Mouse (Mus musculus) liver, embryonic 14.5 days (tissue): ENCODE measurements around the gene Krt79. TPM values are rescaled to one million over a fixed set of nuclear protein-coding genes. Genes with fewer than 3 reads are reported as not detected.

Experiments
- ATAC-seq: fragments of 200-750 bp; cut with Nextera tagmentation; 2 replicates; pipeline ENCODE4 v1.8.0; 2017; ENCODE audit warnings: moderate number of reproducible peaks, mild to moderate bottlenecking, moderate library complexity; ENCODE audit not compliant: insufficient read depth
- DNase-seq, 3 experiments: peaks; one replicate each; pipeline ENCODE4 v3.0.0-alpha.2; 2012 to 2013; ENCODE audit warnings: low read depth in 3 of 3, low spot score in 3 of 3
- H3K27ac ChIP-seq: fragments of 300-500 bp; sonication (generic); 2 replicates; pipeline ENCODE4 v1.5.1; 2014; ENCODE audit warnings: moderate library complexity, mild to moderate bottlenecking, control low read depth, inconsistent platforms
- H3K27me3 ChIP-seq: fragments of 300-500 bp; sonication (generic); 2 replicates; pipeline ENCODE4 v1.6.1; 2014; ENCODE audit warnings: mild to moderate bottlenecking, low read length, moderate library complexity; ENCODE audit not compliant: control insufficient read depth, insufficient read depth
- H3K36me3 ChIP-seq: fragments of 300-500 bp; sonication (generic); replicated peaks from 2 replicates; pipeline ENCODE4 v1.6.1; 2014; ENCODE audit warnings: low read depth; ENCODE audit not compliant: control insufficient read depth, insufficient read depth
- H3K4me1 ChIP-seq, 2 experiments: fragments of 200-500 bp in 1 of 2; fragments of 300-500 bp in 1 of 2; sonication (generic) in 1 of 2; replicated peaks; 2 replicates each; pipeline ENCODE4 v1.6.1; 2012 to 2014; ENCODE audit warnings: antibody characterized with exemption in 1 of 2, inconsistent platforms in 1 of 2, low read length in 1 of 2; ENCODE audit not compliant: control insufficient read depth in 2 of 2, insufficient read depth in 2 of 2
- H3K4me2 ChIP-seq: fragments of 300-500 bp; sonication (generic); 2 replicates; pipeline ENCODE4 v1.6.1; 2014; ENCODE audit warnings: low read depth, mild to moderate bottlenecking, control low read depth, moderate library complexity
- H3K4me3 ChIP-seq, 2 experiments: fragments of 200-500 bp in 1 of 2; fragments of 300-500 bp in 1 of 2; sonication (generic) in 1 of 2; 2 replicates each; pipeline ENCODE4 v1.5.1; 2012 to 2014; ENCODE audit warnings: low read depth in 2 of 2, low read length in 2 of 2, mild to moderate bottlenecking in 2 of 2, control low read depth in 1 of 2, inconsistent platforms in 1 of 2, moderate library complexity in 1 of 2; ENCODE audit not compliant: insufficient read depth in 1 of 2
- H3K9ac ChIP-seq: fragments of 300-500 bp; sonication (generic); replicated peaks from 2 replicates; pipeline ENCODE4 v1.6.1; 2014; ENCODE audit warnings: mild to moderate bottlenecking, control low read depth, moderate library complexity
- H3K9me3 ChIP-seq: fragments of 300-500 bp; sonication (generic); 2 replicates; pipeline ENCODE4 v1.6.1; 2016; ENCODE audit warnings: low read length, mixed read lengths; ENCODE audit not compliant: control insufficient read depth
- CTCF ChIP-seq: IDR thresholded peaks from 2 replicates; pipeline ENCODE4 v1.5.1; 2016; ENCODE audit warnings: antibody characterized with exemption, low read depth, control low read depth
- EP300 ChIP-seq: IDR thresholded peaks from 2 replicates; pipeline ENCODE4 v1.6.1; 2016; ENCODE audit warnings: antibody characterized with exemption, low read depth
- WGBS: fragments of 180-500 bp; shearing (Covaris S2); extraction: QIAGEN DNeasy Blood & Tissue Kit; methylation state at CpG from one replicate; pipeline ENCODE4 v1.1.7; 2014; ENCODE audit not compliant: insufficient replicate concordance; 5-methylcytosine and 5-hydroxymethylcytosine counted together
- microRNA-seq: library from miRNA; unstranded; fragments of <30 nt; microRNA quantifications from one replicate; pipeline ENCODE4, GENCODE M21; 2016
- polyA plus RNA-seq, 2 experiments: library from polyadenylated mRNA; depleted of rRNA in 1 of 2; stranded (reverse) in 1 of 2; unstranded in 1 of 2; fragments of >200 nt; fragmentation: Nextera tagmentation in 1 of 2; extraction: Ambion mirVana in 1 of 2; gene quantifications; 2 replicates each; pipeline versions ENCODE4 v1.2.1 to v1.2.3; 2012 to 2014

Gene Krt79
- polyA plus RNA-seq, 2 experiments, result not detected

DNA sequence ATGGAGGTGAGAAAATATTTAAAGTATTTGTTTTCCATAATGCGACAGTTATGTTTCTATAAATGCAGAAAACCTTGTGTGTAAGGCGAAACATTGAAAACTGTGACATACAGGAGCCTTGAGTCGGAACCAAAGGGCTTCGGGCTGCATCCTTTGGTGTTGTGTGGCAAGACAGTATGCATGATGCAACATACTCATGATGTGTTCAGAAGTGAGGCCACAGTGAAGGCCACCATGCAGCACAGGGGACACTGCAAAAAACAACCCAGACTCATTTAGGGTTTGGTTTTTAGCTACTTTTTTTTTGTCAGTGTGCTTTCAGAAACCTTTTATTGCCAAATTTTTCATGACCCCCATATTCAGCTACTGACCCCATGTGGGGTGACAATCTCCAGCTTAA is 44.9 kb downstream of the Krt79 start:
- H3K9ac ChIP-seq, result no peak overlapping the region
- no peak overlapping the region for H3K4me2 ChIP-seq
- H3K36me3 ChIP-seq, result no peaks in the 10 kb centered on the region
- ATAC-seq (no peak), DNase-seq (no peak)
- no peaks in the 10 kb centered on the region for H3K27me3 ChIP-seq
- 64% methylated on average over 4 of the region's 4 CpGs for WGBS
- TF ChIP-seq CTCF (no peak), EP300 (no peak)
- no peaks in the 10 kb centered on the region for H3K9me3 ChIP-seq
- H3K27ac ChIP-seq, result no peak overlapping the region
- H3K4me1 ChIP-seq, result no peaks in the 10 kb centered on the region
- H3K4me3 ChIP-seq, result no peak overlapping the region

DNA sequence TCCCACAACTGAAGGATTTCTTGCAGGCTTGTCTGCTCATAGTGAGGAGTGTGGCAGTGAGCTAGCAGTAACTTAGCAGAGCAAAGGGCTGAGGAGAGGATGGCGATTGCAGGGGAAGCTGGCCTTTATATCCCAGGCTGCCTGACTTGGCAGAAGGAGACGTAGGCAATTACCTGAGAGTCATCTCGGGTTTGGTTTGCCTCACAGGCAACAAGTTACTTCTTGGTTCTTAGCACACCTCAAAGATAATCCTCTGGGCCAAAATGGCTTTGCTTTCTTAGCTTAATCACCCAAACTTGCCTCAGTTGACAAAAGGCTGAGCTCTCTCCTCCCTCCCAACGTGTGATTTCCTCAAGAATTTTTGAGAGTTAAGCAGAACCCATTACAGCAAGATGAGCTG is 47.3 kb downstream of the Krt79 start, which contains the start of gene Krt76:
Krt76 (minus strand) TSS at position 101 of the 400 bp plus-strand sequence.
- Histone ChIP-seq H3K4me3 (no peak within 1 kb of the TSS), H3K4me1 (no peaks in the 10 kb centered on the region), H3K9ac (no peak within 1 kb of the TSS), H3K36me3 (no peaks in the 10 kb centered on the region), H3K9me3 (no peaks in the 10 kb centered on the region), H3K27ac (no peak within 1 kb of the TSS), H3K4me2 (no peak within 1 kb of the TSS), H3K27me3 (no peaks in the 10 kb centered on the region)
- TF ChIP-seq CTCF, result no peak
- TF ChIP-seq EP300, result no peak
- no peak for ATAC-seq
- DNase-seq, result no peak
- WGBS, result 39% methylated on average over 4 of the region's 4 CpGs

DNA sequence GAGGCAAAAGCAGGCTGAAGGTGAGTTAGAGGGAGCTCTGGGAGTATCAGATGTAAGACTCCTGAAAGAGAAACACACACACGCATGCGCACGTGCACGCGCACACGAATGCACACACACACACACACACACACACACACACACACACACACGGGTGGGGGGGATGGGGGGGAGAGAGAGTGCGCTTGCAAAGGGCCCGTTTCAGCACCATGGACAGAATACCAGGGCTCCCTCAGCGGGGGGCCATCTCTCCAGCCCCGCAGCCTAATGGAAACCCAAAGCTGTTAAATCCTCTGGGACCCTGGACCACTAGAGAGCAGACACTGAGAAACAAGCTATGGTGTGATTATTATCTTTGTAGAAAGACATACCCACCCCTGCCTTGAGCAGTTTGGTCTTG is 60.3 kb downstream of the Krt79 start:
- DNase-seq, result no peak
- TF ChIP-seq EP300, result no peak
- TF ChIP-seq CTCF, result no peak

More for the DNA sequence above, 60.3 kb downstream of the Krt79 start:
- no peak overlapping the region for H3K27ac ChIP-seq
- H3K4me3 ChIP-seq, result no peak overlapping the region
- no peak overlapping the region for H3K4me2 ChIP-seq
- H3K9me3 ChIP-seq, result no peaks in the 10 kb centered on the region
- no peaks in the 10 kb centered on the region for H3K27me3 ChIP-seq
- H3K36me3 ChIP-seq, result no peaks in the 10 kb centered on the region
- 29% methylated on average over 10 of the region's 11 CpGs for WGBS
- no peak overlapping the region for H3K9ac ChIP-seq
- no peak for ATAC-seq
- H3K4me1 ChIP-seq, result no peaks in the 10 kb centered on the region

Small RNA genes lying within 50 kb of the gene (microRNA-seq; reads per million reads assigned to microRNA genes)
- not detected for gene Gm44356

Other genes starting within 250 kb of the Krt79 start
- 0.01 TPM in 1 of 2 replicates, not detected in the other for gene Krt6a, start 246.0 kb downstream of the Krt79 start, polyA plus RNA-seq (2012; rRNA removed)
- gene Krt6a, start 246.0 kb downstream of the Krt79 start, polyA plus RNA-seq (2014; fragmentation: Nextera tagmentation; extraction: Ambion mirVana), result not detected in 2 replicates
- 0.36 and 0.45 TPM in 2 replicates for gene Krt5, start 227.4 kb downstream of the Krt79 start, polyA plus RNA-seq (2012; rRNA removed)
- not detected in 2 replicates for gene Krt5, start 227.4 kb downstream of the Krt79 start, polyA plus RNA-seq (2014; fragmentation: Nextera tagmentation; extraction: Ambion mirVana)
- not detected in 2 replicates for gene Krt71, start 197.2 kb downstream of the Krt79 start, polyA plus RNA-seq (2012; rRNA removed)
- not detected in 2 replicates for gene Krt71, start 197.2 kb downstream of the Krt79 start, polyA plus RNA-seq (2014; fragmentation: Nextera tagmentation; extraction: Ambion mirVana)
- gene Krt72, start 153.9 kb downstream of the Krt79 start, polyA plus RNA-seq (2012; rRNA removed), result not detected in 2 replicates
- gene Krt72, start 153.9 kb downstream of the Krt79 start, polyA plus RNA-seq (2014; fragmentation: Nextera tagmentation; extraction: Ambion mirVana), result not detected in 2 replicates
- gene Krt73, start 138.0 kb downstream of the Krt79 start, polyA plus RNA-seq (2012; rRNA removed), result not detected in 2 replicates
- not detected in 2 replicates for gene Krt73, start 138.0 kb downstream of the Krt79 start, polyA plus RNA-seq (2014; fragmentation: Nextera tagmentation; extraction: Ambion mirVana)
- gene Krt2, start 122.2 kb downstream of the Krt79 start, polyA plus RNA-seq (2012; rRNA removed), result not detected in 2 replicates
- not detected in 2 replicates for gene Krt2, start 122.2 kb downstream of the Krt79 start, polyA plus RNA-seq (2014; fragmentation: Nextera tagmentation; extraction: Ambion mirVana)
- gene Krt1, start 89.5 kb downstream of the Krt79 start, polyA plus RNA-seq (2012; rRNA removed), result 0.02 and 0.04 TPM in 2 replicates
- gene Krt1, start 89.5 kb downstream of the Krt79 start, polyA plus RNA-seq (2014; fragmentation: Nextera tagmentation; extraction: Ambion mirVana), result not detected in 2 replicates
- gene Krt77, start 70.6 kb downstream of the Krt79 start, polyA plus RNA-seq (2012; rRNA removed), result 0.01 TPM in 2 replicates
- not detected in 2 replicates for gene Krt77, start 70.6 kb downstream of the Krt79 start, polyA plus RNA-seq (2014; fragmentation: Nextera tagmentation; extraction: Ambion mirVana)
- not detected in 2 replicates for gene Krt76, start 47.4 kb downstream of the Krt79 start, polyA plus RNA-seq (2012; rRNA removed)
- not detected in 2 replicates for gene Krt76, start 47.4 kb downstream of the Krt79 start, polyA plus RNA-seq (2014; fragmentation: Nextera tagmentation; extraction: Ambion mirVana)
- 0.06 and 0.11 TPM in 2 replicates for gene Krt4, start 15.6 kb downstream of the Krt79 start, polyA plus RNA-seq (2012; rRNA removed)
- gene Krt4, start 15.6 kb downstream of the Krt79 start, polyA plus RNA-seq (2014; fragmentation: Nextera tagmentation; extraction: Ambion mirVana), result not detected in 2 replicates
- gene Krt78, start 14.0 kb upstream of the Krt79 start, polyA plus RNA-seq (2012; rRNA removed), result not detected in 2 replicates
- not detected in 2 replicates for gene Krt78, start 14.0 kb upstream of the Krt79 start, polyA plus RNA-seq (2014; fragmentation: Nextera tagmentation; extraction: Ambion mirVana)
- gene Krt8, start 64.2 kb upstream of the Krt79 start, polyA plus RNA-seq (2012; rRNA removed), result 37.8 and 40.5 TPM in 2 replicates
- 98.1 and 102 TPM in 2 replicates for gene Krt8, start 64.2 kb upstream of the Krt79 start, polyA plus RNA-seq (2014; fragmentation: Nextera tagmentation; extraction: Ambion mirVana)
- 25.8 and 31.5 TPM in 2 replicates for gene Krt18, start 87.9 kb upstream of the Krt79 start, polyA plus RNA-seq (2012; rRNA removed)
- gene Krt18, start 87.9 kb upstream of the Krt79 start, polyA plus RNA-seq (2014; fragmentation: Nextera tagmentation; extraction: Ambion mirVana), result 86.9 and 87.6 TPM in 2 replicates
- gene Eif4b, start 133.4 kb upstream of the Krt79 start, polyA plus RNA-seq (2012; rRNA removed), result 42.8 and 66.4 TPM in 2 replicates
- 47.8 and 57.5 TPM in 2 replicates for gene Eif4b, start 133.4 kb upstream of the Krt79 start, polyA plus RNA-seq (2014; fragmentation: Nextera tagmentation; extraction: Ambion mirVana)
- gene Tns2, start 160.1 kb upstream of the Krt79 start, polyA plus RNA-seq (2012; rRNA removed), result 4.9 and 5.2 TPM in 2 replicates
- gene Tns2, start 160.1 kb upstream of the Krt79 start, polyA plus RNA-seq (2014; fragmentation: Nextera tagmentation; extraction: Ambion mirVana), result 3.7 and 4.3 TPM in 2 replicates
- gene Spryd3, start 195.9 kb upstream of the Krt79 start, polyA plus RNA-seq (2012; rRNA removed), result 11.9 and 12.5 TPM in 2 replicates
- gene Spryd3, start 195.9 kb upstream of the Krt79 start, polyA plus RNA-seq (2014; fragmentation: Nextera tagmentation; extraction: Ambion mirVana), result 8.8 and 9.1 TPM in 2 replicates
- 0.66 and 0.90 TPM in 2 replicates for gene Igfbp6, start 204.0 kb upstream of the Krt79 start, polyA plus RNA-seq (2012; rRNA removed)
- gene Igfbp6, start 204.0 kb upstream of the Krt79 start, polyA plus RNA-seq (2014; fragmentation: Nextera tagmentation; extraction: Ambion mirVana), result 0.95 and 1.6 TPM in 2 replicates
- 34.4 and 36.4 TPM in 2 replicates for gene Soat2, start 210.2 kb upstream of the Krt79 start, polyA plus RNA-seq (2012; rRNA removed)
- gene Soat2, start 210.2 kb upstream of the Krt79 start, polyA plus RNA-seq (2014; fragmentation: Nextera tagmentation; extraction: Ambion mirVana), result 21.9 and 25.5 TPM in 2 replicates